Mouse (Mus musculus): ENCODE data around the gene Tenm4.
A peak's percentile ranks its signal among the peaks of the same experiment; 100 is the strongest.

Tenm4 gene

DNA sequence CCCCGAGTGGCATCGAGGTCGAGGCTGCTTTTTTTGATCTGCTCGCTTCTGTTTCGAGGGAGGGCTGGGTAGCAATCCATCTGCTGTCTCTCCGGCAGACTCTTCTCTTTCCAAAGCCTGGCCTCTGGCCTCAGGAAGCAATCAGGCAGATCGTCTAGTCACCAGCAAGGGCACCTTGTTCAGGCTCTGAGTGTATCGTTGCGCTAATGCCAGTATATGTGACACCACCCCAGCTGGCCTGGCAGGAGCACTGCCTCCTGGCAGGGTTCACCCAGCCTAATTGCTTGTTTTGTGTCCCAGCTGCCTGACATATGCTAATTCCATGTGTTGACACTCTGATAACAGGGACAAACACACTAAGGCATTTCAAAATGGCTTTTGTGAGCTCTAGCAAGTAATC, 661.5 kb downstream of the Tenm4 start:
- no peak for DNase-seq

DNA sequence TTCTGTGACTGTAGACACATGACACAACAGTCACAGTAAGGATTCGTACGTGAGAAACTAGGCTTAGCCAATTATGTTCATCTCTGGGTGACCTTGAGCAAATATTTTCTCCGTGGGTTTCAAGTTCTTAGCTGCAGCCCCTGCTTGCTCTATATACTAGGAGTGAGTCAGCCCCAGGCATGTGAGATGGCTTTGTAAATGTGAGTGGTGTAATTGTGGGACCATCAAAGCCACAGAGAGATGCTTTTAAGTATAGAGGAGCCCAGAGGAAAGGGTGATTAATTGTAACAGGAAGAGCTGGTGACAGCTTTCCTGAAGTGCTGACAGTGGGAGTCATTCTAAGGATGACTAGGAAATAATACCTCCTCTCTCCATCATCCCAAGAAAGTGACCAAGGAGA, 662.0 kb downstream of the Tenm4 start:
- no peak for DNase-seq

DNA sequence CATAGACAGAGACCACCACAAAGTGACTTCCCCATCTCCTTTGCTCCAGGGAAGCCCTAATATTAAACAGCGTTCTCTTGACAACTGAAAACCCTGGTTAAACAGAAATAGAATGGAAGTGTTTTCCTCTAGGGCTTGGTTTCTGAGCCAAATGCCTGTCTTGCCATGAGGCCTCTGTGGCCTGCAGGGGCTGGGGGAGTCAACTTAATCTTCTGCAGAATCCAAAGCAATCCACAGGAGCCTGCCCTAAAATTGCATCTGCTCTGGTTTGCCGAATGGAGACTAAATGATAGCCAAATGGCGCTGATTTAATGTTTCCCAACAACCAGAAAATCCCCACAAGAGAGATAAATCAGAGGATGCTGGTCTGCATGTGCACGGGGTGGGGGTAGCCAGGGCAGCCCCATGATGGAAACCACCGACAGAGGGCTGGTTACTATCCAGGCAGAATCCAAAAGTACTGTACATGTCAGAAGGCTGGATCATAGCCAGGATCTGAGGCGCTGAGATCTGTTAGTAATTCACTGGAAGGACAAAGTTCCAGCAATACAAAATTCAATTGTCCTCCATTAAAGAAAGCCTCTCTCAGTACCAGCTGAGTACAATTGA, 663.7 kb downstream of the Tenm4 start:
- DNase-seq = peak; percentile 39

DNA sequence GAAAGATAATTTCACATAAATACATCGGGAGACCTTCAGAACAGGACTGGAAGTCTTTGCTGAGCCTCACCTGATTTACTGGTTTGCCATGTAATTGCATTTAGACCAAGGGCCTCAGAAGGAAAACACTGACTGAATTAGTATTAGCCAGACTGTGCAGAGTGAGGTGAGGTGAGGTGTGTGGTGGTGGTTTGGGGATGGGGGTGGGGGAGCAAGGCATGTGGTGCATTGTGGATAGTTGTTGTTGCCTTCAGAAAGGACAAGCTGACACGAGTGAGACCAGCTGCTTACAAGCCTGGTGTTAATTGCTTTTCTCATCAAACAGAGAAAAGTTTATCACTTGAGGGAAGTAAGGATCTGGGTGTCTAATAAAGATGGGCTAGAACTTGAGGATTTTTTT, 664.3 kb downstream of the Tenm4 start:
- no peak for DNase-seq

DNA sequence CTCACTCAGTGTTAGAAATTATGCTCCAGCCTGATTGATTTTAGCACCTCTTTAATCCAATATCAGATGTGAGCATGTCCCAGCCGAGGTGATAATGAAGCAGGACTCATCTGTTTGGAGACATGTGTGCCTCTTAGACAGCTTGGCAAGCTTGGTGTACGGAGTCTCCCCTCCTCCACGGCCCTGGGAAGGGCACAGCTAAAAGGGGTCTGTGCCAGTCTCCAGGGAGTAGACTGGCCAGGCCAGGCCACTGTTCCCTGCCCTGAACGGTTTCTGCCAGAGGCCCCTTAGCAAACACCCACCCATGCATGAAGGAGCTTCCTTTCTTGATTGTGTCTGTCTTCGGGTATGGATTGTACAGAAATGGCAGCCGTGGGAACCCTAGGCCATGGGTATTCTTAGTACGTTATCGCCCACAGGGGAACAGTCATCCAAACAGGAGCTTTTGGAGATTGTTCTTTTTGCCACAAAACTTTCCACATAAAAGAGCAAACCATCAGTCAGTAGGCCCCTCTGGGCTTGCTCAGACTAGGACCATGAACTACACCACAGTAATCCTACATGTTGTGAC, 667.3 kb downstream of the Tenm4 start:
- DNase-seq = peak; percentile 53

DNA sequence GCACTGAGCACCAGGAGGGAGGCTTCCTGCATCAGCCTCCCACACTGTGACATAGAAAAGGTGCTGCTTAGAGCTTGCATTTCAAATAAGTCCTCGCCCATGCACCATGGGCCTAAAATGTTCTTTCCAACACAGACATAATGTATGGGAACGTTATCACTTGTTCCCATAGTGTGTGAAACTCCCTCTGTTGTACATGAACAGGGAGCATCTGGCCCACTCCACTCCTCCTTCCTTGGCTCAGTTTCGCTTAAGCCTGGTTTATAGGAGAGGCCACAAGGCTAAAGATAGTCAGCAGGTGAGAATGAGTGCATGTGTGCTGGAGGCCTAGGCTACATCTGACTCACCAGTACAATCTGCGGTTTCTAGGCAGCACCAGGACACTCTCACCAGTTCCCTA, 667.9 kb downstream of the Tenm4 start:
- DNase-seq = peak; percentile 80

DNA sequence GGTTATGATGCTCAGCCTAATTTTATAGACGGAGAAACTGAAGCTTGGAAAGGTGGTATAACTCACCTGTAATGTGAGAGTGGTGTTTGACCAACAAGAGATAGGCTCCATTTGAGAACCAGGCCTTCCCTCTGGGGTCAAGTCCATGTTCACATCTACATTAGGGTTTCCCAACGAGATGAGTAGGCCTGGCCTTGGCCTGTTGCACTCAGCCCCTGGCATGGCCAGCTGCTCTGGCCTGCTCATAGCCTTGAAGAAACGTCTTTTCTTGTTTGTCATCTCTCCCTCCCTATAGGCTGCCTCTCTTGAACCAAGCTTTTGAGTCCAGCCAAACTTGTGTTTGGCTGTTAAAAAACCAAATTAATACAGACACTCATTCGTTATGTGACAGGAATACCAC, 668.5 kb downstream of the Tenm4 start:
- DNase-seq = no peak

DNA sequence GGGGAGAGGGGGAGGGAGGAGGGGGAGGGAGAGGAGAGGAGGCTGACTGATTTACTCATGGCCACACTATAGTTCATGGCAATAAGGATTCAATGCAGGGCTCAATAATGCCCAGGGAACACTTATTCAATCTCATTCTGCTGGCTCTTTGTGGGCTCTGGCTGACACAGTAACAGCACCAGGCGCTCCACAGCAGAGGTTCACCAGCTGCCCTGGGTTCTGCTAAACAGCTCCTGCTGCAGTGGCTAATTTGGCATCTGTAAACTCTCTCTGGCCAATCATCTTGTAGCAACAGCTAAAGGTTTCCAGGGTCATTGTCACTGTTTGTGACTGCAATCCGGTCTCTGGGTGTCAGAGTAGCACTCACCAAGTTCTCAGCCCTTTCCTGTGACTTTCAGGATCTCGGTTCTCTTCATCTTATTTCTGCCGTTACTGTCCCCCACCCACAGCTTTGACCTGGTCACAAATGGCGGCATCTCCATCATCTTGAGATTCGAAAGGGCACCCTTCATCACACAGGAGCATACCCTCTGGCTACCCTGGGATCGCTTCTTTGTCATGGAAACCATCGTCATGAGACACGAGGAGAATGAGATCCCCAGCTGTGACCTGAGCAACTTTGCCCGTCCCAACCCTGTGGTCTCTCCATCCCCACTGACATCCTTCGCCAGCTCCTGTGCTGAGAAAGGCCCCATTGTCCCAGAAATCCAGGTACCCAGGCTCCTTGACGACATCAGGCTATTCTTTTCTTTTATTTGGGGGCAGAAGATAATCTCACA, 671.6 kb downstream of the Tenm4 start:
- DNase-seq = no peak

DNA sequence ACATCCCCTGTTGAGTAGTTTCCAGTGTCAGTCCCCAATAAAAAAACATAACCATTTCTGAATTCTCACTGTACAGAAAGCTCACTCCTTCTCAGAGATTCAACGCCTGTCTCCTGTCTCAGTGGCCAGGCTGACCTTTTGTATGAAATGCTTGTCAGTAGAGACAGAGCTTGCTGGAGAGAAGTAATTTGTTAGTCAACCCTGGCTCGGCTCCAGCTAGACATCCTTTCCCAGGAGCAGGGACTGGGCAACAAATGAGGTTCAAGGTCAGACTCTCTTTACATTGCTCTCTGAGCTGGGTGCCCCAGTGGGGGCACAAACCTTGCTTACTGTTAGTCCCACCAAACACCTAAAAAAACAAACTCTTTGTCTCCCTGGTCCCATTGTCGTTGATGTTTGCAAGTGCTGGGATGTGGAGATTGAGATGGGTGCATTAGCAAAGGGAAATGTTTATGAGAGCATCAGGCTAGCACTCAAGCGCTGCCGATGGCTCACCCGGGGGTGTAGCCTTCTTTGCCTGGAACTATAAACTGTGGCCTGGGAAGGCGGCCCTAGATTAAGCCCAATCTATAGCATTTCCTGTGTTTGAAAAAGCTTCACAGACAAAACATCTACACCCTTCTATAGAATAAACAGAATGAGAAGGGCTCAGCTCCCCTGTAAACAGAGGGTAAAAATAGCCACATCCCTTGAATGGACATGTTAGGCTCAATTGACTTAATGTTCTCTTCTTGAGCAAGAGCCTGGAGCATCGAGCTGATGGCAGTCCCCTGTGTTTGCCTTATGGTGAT, 673.3 kb downstream of the Tenm4 start:
- no peak for DNase-seq

DNA sequence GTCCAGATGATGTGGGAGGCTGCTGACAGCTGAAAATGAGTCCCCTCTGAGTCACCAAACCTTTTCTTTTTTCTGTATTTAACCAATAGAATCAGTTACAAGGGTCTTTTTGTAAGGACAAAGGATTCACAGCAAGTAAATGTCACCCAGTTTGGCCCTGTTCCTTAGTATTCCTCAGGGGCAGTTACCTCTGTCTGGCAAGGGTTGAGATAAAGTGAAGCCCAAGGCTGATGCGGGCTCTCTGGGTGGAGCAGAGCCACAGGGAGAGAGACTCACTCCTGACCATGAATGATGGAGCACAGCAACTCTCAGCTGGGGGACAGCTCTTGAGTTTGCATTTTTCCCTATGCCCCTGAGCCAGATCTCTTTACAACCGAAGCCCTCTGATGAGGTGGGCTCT, 681.7 kb downstream of the Tenm4 start:
- DNase-seq = no peak

DNA sequence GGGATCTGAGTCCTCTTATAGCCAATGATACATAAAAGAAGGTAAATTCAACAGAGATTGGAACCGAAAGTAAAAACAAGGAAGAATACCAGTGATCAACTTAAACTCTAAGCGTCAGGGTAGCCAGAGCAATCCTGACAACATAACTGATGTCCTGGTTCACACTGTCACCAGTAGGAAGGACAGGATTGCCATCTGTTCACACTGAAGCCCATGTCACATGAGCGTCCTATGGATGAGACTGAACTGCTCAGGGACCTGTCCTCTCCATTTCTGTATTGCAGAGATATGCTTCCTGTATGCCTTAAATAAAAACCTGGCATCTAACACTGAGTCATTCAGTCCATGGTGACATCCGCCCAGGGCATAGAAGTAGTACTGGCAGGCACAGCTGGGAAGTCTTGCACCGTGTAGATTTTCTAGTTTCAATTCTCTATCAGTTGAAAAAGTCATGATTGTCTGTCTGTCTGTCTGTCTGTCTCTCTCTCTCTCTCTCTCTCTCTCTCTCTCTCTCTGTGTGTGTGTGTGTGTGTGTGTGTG, 684.9 kb downstream of the Tenm4 start:
- DNase-seq = no peak

DNA sequence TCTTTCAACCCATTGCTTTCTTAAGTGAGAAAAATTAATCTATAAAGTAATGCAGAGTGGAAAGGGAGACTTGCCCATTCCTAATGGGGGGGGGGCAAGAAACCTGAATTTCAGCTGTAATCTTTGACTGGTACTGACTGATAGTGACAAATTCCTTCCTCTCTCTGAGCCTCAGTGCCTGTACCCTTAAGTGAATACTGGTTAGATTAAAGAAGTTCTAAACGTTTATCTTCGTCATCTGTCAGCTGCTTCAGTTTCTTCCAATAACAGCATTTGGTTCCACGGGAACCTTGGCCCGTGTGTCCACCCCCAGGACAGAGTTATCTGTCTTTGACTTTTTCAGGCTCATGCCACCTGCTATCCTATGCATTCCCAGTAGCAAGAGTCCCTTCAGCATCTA, 685.5 kb downstream of the Tenm4 start:
- no peak for DNase-seq

DNA sequence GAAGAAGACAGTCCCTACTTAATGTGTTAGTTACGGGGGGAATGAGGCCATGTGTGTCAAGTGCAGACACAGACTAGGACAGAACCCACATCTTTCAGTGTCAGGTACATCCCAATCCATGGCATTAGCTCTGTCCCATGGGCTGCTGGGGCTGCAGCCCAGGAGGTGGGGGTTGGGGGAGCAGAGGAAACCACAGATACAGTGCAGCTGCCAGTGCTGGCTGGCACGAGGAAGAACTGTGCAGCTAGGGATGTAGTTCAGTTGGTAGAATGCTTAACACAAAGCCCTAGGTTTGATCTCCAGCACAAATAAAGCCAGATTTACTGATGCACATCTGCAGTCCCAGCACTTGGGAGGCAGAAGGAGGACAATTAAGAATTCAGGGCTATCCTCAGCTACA, 688.0 kb downstream of the Tenm4 start:
- DNase-seq = no peak

DNA sequence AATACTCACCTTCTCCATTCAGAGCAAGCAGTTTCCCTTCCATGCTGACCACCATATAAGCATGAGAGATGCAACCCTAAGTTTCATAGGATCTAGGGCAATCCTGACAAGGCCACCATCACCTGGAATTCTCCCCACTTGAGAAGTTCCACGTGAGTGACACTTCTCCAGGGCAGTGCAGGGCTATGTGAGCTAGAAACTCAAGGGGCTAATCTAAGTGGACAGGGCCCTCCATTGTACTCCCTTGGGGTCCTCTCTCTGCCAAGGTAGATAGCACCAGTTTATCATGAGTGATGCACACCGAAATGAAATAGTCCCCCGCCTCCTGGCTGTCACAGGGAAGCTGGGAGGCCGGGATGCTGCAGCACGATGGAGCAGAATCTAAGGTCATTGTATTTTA, 688.6 kb downstream of the Tenm4 start:
- no peak for DNase-seq

DNA sequence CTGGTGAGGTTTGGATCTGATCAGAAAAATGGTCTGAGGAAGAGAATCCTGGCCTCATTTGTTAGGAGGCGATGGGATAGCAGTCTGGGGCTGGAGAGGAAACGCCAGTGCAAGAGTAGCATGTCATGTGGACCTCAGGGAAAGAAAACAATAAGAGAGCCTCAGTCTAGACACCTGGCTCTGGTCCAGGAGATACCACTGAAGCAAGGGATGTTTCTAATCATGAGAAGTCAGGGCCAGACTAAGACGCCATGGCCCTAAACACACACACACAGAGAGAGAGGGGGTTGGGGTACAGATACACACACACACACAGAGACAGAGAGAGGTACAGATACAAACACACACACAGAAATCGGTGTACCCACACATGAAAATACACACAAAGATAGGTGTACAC, 689.6 kb downstream of the Tenm4 start:
- no peak for DNase-seq

DNA sequence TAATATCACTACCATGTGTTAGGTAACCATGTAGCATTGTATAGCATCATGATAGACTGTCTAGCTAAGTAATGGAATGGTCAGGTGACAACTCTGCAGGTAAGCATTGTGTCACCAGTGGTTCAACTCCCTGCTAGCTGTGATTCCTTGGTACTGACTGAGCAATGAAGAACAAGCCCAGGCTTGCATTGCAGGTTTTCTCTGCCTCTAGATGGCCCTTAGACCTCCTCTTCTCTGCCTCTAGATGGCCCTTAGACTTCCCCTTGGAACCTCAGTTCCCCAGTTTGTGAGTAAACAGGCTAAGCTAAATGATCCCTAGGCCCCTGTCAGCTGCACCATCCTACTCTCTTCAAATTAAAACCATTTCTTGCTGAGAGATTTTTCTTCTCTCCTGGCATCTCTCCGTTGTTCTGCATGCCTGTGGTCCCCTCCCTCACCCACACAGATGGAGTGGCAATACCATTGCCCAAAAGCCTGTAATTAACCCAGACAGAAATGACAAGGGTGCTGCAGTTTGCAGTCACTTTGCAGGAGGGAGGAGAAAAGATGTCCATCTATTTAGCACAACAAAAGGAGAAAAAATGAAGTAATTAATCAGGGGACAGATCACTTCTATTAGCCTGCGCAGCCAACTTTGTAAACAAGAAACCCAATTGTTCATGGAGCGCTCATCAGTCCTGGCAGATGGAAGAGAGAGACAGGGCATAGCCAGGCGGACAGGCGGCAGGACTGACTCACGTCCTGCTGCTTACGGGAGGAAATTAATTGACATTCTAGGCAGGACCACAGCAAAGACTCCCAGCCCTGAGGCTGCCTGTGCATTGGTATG, 694.1 kb downstream of the Tenm4 start:
- DNase-seq = no peak

DNA sequence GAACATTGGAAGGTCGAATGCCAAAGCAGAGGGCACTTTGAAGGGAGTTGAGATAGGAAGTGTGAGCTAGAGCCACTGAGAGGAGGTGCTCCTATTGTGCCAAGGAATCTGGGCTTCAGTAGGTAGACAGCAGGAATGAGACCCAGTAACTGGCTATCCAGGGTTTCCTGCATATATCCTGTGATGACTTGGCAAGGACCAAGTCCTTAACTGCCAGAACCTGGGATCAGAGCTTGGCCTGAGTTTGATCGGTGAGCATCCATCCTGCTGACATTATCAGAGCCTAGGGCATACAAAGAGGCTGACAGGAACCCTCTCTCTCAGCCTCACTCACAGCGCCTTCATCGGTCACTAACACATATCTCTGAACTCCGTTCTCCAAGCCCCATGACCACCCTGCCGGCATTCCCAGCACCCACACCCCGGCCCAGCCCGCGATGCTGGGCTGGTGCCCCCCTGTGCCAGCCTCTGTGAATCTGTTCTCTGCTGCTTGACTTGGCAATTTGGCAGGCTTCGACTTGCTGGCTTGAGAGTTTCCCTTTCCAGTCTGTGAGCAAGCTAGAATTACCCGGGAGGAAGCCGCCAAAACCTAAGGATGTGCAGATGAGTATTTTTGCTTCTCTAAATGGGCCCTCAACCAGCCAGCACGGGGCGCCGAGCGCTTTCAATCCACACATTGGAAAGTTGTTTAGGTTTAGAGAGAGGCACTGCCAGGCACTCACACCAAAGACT, 698.2 kb downstream of the Tenm4 start:
- DNase-seq = peak; percentile 54

DNA sequence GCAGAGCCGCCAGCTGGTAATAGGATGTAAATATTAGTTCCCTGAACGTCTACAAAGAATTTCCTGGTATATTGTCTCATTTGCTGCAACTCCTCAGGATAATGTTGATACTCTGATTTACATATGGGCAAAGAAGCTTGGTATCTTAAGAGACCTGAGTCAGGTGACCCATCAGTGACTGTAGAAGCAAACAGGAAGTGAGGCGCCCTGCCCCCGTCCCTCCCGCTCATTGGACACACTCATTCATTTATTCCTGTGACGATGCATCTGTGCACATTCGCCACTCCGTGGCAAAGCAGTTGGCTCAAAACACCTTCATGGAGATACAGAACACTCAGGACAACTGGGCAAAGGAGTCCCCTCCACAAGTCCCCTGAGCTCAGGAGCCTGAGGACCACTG, 699.4 kb downstream of the Tenm4 start:
- no peak for DNase-seq

DNA sequence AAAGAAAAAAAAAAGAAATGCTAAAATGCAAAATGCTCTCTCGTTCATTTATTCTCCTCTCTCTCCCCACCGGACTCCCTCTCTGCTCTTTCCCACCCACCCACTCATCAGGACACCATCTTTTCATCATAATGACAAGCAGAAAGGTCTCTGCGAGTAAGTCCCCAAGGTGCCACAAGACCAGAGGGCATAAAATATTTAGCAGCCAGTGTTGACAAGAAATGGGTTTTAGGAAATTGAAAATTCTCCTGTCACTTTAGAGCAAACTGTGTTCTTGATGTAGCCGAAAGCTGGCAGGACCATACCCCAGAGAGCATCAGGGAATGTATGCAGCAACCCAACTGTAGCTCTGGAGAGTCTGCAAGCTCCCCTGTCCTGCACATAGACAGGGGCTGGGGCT, 700.0 kb downstream of the Tenm4 start:
- no peak for DNase-seq

DNA sequence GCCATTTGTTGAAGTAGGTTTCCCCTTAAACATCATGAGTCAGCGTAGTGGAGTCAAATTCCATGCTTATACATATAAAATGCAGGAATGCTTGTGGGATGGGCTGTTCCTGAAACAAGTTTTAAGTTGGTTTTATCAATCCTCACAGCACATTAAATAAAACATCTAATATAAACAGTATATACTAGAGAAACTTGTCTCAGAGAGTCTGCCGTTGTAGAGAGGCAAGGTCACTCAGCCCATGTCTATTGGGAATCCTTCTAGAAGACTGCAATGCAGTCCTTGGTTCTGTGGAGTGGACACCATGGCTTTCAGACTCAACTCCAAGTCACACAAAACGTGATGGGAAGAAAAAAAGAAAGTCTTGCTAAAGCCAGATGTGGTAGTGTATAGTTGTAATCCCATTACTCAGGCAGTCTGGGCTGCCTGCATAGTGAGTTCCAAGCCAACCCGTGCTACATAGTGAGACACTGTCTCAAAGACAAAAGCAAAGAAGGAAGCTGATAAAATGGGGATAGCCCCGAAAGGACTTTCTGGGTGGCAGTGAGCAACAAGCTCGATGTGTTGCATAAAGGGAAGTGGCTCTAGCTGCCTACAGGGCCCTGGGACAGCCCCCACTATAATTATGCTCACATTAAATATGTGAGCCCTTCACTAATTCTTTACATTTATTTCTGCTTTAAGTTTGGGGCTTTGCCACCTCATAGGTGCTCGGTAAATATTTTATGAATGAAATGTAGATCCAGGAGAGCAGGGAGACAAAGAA, 707.6 kb downstream of the Tenm4 start:
- no peak for DNase-seq

DNA sequence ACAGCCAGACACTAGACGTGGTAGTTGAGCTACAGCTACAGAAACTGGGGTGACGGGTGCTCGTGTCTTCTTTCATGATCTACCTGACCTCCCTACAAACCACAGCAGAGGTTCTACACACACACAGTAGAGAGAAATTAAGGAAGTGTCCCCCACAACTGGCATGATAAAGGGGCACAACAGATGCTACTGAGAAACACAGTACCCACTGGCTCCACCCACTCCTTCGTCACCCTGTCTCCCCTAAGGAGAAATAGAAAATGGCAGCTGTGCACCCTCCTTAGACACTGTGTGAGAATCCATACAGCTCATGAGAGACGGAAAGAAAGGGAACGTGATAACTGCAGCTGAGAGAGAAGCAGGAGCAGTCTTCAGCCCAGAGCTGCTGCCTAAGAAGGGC, 708.5 kb downstream of the Tenm4 start:
- DNase-seq = no peak

Data from right cerebral cortex, adult 18-20 months (tissue).